In genomic region chr4:33466970-33467399, GRCm38 (mm10) we compare ENCODE assay signal across 9 mouse cellular contexts.
DNase-seq lines count a peak whose midpoint lies in the region; ATAC-seq and TF ChIP-seq lines count a peak whose summit lies in the region.
"Had no signal": no experiment of that assay in that cellular context is flagged by ENCODE, and none has a peak within 500 bp of the region (broad histone marks: within the 10 kb centered on the region; RNA-seq: fewer than 3 reads in every experiment).

No protein-coding gene starts in this region.

- H3K9ac ChIP-seq in heart, embryonic 13.5 days, result no peak overlapping the region
- H3K9ac ChIP-seq in MEL (ENCODE audit: control insufficient read depth, low read depth, low read length, poor library complexity, severe bottlenecking), result no peak overlapping the region
- no peak overlapping the region for H3K9ac ChIP-seq in midbrain, embryonic 16.5 days (ENCODE audit: low read depth, low read length)

- peak; percentile 74 to 75 for TF ChIP-seq EP300 in MEL (IDR thresholded peaks at IDR 0.05; ENCODE audit: low read depth in 1 of 2, low read length in 2 of 2)

- H3K36me3 ChIP-seq in heart, embryonic 13.5 days, result peaks cover 10% of the 10 kb centered on the region; the same call in 1 of the 2 replicates
- H3K36me3 ChIP-seq in MEL (ENCODE audit: control insufficient read depth in 1 of 2, insufficient read depth in 2 of 2, low read length in 2 of 2), result peaks cover 0 to 16% of the 10 kb centered on the region in 2 experiments; a peak in 3 of 4 replicates
- H3K36me3 ChIP-seq in midbrain, embryonic 16.5 days (ENCODE audit: control insufficient read depth, insufficient read depth, low read length), result no peaks in the 10 kb centered on the region

- no peaks in the 10 kb centered on the region for H3K79me2 ChIP-seq in MEL (ENCODE audit: control insufficient read depth, insufficient read depth, low read length, poor library complexity)

- peak overlapping the region; percentile 52 for H3K27ac ChIP-seq in heart, embryonic 13.5 days (replicated peaks)
- H3K27ac ChIP-seq in MEL (ENCODE audit: control insufficient read depth, low read depth, low read length), result peak overlapping the region; percentile 57
- H3K27ac ChIP-seq in midbrain, embryonic 16.5 days (ENCODE audit: low read length), result no peak overlapping the region
- H3K27ac ChIP-seq: macrophage had no signal

- ATAC-seq in heart, embryonic 13.5 days (ENCODE audit: extremely low read depth, insufficient number of reproducible peaks, low FRiP score, low TSS enrichment), result peak; percentile 76
- ATAC-seq in erythroblast, adult 5-6 weeks (replicated peaks; ENCODE audit: low FRiP score, poor library complexity, severe bottlenecking), result peak; percentile 80
- peak; percentile 98 for ATAC-seq in megakaryocyte progenitor cell, adult 5-6 weeks (replicated peaks; ENCODE audit: poor library complexity)
- ATAC-seq in midbrain, embryonic 16.5 days, result no peak

- TF ChIP-seq RAD21 in MEL (IDR thresholded peaks at IDR 0.05; ENCODE audit: low read depth, low read length), result no peak

- H3K4me2 ChIP-seq in heart, embryonic 13.5 days, result peak overlapping the region; percentile 1; the same call in 1 of the 2 replicates
- H3K4me2 ChIP-seq in midbrain, embryonic 16.5 days (ENCODE audit: low read length), result no peak overlapping the region

- WGBS in heart, embryonic 13.5 days, result 29% methylated on average over 2 of the region's 2 CpGs
- 91% methylated on average over 2 of the region's 2 CpGs for WGBS in midbrain, embryonic 16.5 days

- no peaks in the 10 kb centered on the region for H3K9me3 ChIP-seq in heart, embryonic 13.5 days
- no peaks in the 10 kb centered on the region for H3K9me3 ChIP-seq in MEL (replicated peaks; ENCODE audit: insufficient read depth, low read length)
- no peaks in the 10 kb centered on the region for H3K9me3 ChIP-seq in midbrain, embryonic 16.5 days (replicated peaks; ENCODE audit: control insufficient read depth, low read length, poor library complexity, severe bottlenecking)

- TF ChIP-seq POLR2A in MEL (IDR thresholded peaks at IDR 0.05; ENCODE audit: control insufficient read depth in 1 of 2, insufficient read depth in 1 of 2, low read depth in 1 of 2, low read length in 2 of 2, poor library complexity in 1 of 2), result no peak

- peaks cover 10% of the 10 kb centered on the region for H3K4me1 ChIP-seq in heart, embryonic 13.5 days
- peaks cover 9 to 10% of the 10 kb centered on the region in 2 experiments for H3K4me1 ChIP-seq in MEL (ENCODE audit: control insufficient read depth in 1 of 2, insufficient read depth in 2 of 2, low read length in 2 of 2)
- H3K4me1 ChIP-seq in midbrain, embryonic 16.5 days (ENCODE audit: control insufficient read depth, insufficient read depth, low read length), result no peaks in the 10 kb centered on the region

- TF ChIP-seq CTCF in MEL (IDR thresholded peaks at IDR 0.05 in 2 of 3, conservative IDR thresholded peaks at IDR 0.05 in 1 of 3; ENCODE audit: control insufficient read depth in 1 of 3, insufficient read depth in 1 of 3, low read depth in 2 of 3, low read length in 3 of 3, poor library complexity in 1 of 3, severe bottlenecking in 1 of 3), result no peak

- H3K4me3 ChIP-seq in heart, embryonic 13.5 days, result no peak overlapping the region
- H3K4me3 ChIP-seq in MEL (ENCODE audit: control insufficient read depth in 1 of 2, insufficient read depth in 1 of 2, low read depth in 2 of 2, low read length in 2 of 2), result no peak overlapping the region
- no peak overlapping the region for H3K4me3 ChIP-seq in midbrain, embryonic 16.5 days (ENCODE audit: low read depth, low read length)

- no peaks in the 10 kb centered on the region for H3K27me3 ChIP-seq in heart, embryonic 13.5 days (replicated peaks)
- H3K27me3 ChIP-seq in MEL (ENCODE audit: control insufficient read depth in 1 of 2, insufficient read depth in 2 of 2, low read length in 2 of 2), result no peaks in the 10 kb centered on the region
- H3K27me3 ChIP-seq in midbrain, embryonic 16.5 days (ENCODE audit: control insufficient read depth, insufficient read depth, low read depth, low read length), result no peaks in the 10 kb centered on the region

- no peak for DNase-seq in heart, postnatal 4 days
- peak; percentile 78 for DNase-seq in MEL (ENCODE audit: low read depth, low spot score)
- DNase-seq in neural tube, embryonic 10.5 days (ENCODE audit: extremely low spot score, low spot score), result no peak
- DNase-seq in cerebellum, postnatal 25 days, result no peak

TF ChIP-seq in MEL, 35 proteins besides CTCF, POLR2A, EP300 and RAD21:
- TF ChIP-seq MAX (IDR thresholded peaks at IDR 0.05; ENCODE audit: low read length), result no peak
- no peak for TF ChIP-seq USF2 (IDR thresholded peaks at IDR 0.05; ENCODE audit: borderline replicate concordance in 1 of 2, insufficient read depth in 1 of 2, low read depth in 1 of 2, low read length in 2 of 2)
- no peak for TF ChIP-seq KAT2A (conservative IDR thresholded peaks at IDR 0.05; ENCODE audit: low read depth, low read length)
- no peak for TF ChIP-seq ELF1 (IDR thresholded peaks at IDR 0.05; ENCODE audit: low read depth, low read length)
- peak; percentile 67 for TF ChIP-seq TAL1 (IDR thresholded peaks at IDR 0.05; ENCODE audit: low read length)
- TF ChIP-seq TCF12 (IDR thresholded peaks at IDR 0.05; ENCODE audit: low read depth, low read length), result peak; percentile 88
- no peak for TF ChIP-seq CHD2 (IDR thresholded peaks at IDR 0.05; ENCODE audit: low read length)
- no peak for TF ChIP-seq HCFC1 (IDR thresholded peaks at IDR 0.05; ENCODE audit: low read depth, low read length)
- no peak for TF ChIP-seq SIN3A (IDR thresholded peaks at IDR 0.05; ENCODE audit: low read length)
- TF ChIP-seq RCOR1 (IDR thresholded peaks at IDR 0.05; ENCODE audit: low read depth, low read length), result 0 out of 2 replicates have a peak, but pooled peaks have one; percentile 14
- peak; percentile 35; the same call in 1 of the 2 replicates for TF ChIP-seq MXI1 (IDR thresholded peaks at IDR 0.05; ENCODE audit: low read depth, low read length)
- TF ChIP-seq GATA1 (IDR thresholded peaks at IDR 0.05; ENCODE audit: low read depth, low read length), result peak; percentile 87
- 0 out of 2 replicates have a peak, but pooled peaks have one; percentile 37 for TF ChIP-seq GABPA (IDR thresholded peaks at IDR 0.05; ENCODE audit: low read depth, low read length)
- no peak for TF ChIP-seq ZKSCAN1 (IDR thresholded peaks at IDR 0.05; ENCODE audit: low read depth, low read length)
- TF ChIP-seq NRF1 (IDR thresholded peaks at IDR 0.05; ENCODE audit: insufficient read depth, low read depth, low read length, poor library complexity, severe bottlenecking), result no peak
- TF ChIP-seq MAZ (IDR thresholded peaks at IDR 0.05; ENCODE audit: low read depth, low read length), result no peak
- TF ChIP-seq TBP (IDR thresholded peaks at IDR 0.05; ENCODE audit: low read depth, low read length), result no peak
- TF ChIP-seq MYB (IDR thresholded peaks at IDR 0.05; ENCODE audit: low read depth, low read length), result 0 out of 2 replicates have a peak, but pooled peaks have one; percentile 24
- no peak for TF ChIP-seq ZNF384 (IDR thresholded peaks at IDR 0.05; ENCODE audit: low read depth, low read length)
- no peak for TF ChIP-seq JUND (IDR thresholded peaks at IDR 0.05; ENCODE audit: low read depth, low read length)
- no peak for TF ChIP-seq E2F4 (IDR thresholded peaks at IDR 0.05; ENCODE audit: borderline replicate concordance, low read depth, low read length)
- TF ChIP-seq POLR2AphosphoS2 (IDR thresholded peaks at IDR 0.05; ENCODE audit: low read length), result no peak
- TF ChIP-seq MEF2A (IDR thresholded peaks at IDR 0.05; ENCODE audit: extremely low read depth, insufficient replicate concordance, low read depth, low read length, poor library complexity, severe bottlenecking), result no peak
- no peak for TF ChIP-seq SMC3 (IDR thresholded peaks at IDR 0.05; ENCODE audit: low read depth, low read length)
- 0 out of 2 replicates have a peak, but pooled peaks have one; percentile 42 for TF ChIP-seq MAFK (IDR thresholded peaks at IDR 0.05; ENCODE audit: borderline replicate concordance, low read depth, low read length)
- TF ChIP-seq ETS1 (IDR thresholded peaks at IDR 0.05; ENCODE audit: low read depth, low read length), result peak; percentile 97
- TF ChIP-seq ZC3H11A (IDR thresholded peaks at IDR 0.05; ENCODE audit: low read depth, low read length), result no peak
